14 mouse cellular contexts compared by ENCODE assay signal in the genomic region with DNA sequence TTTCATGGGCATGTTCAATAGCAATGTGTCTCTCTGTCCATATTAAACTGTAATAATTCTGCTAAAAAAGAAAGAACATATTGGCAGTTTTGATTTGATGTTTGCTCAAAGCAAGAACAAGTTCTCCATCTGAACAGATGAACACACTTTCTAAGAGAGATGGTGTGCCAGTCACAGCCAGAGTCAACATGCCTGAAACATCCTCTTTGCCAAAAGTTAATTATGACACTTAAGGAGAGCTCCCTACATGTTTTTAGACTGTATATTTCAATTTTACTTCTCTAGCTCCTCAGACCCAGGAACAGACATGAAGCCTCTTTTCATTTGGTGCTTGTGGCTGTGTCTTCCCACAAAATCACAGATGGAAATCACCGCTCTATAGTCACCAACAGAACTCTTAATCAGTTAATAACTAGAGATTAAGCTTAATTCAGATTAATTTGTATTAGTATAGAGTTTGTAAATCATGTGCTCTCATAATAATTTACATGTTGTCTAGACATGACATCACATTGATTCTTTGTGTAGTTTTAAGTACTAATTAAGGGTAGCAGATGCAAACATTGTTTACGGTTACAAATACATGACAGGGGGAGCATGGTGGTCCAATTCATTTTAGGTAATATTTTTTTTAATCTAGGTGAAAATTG.
"Had no signal": no experiment of that assay in that cellular context is flagged by ENCODE, and none has a peak within 500 bp of the region (broad histone marks: within the 10 kb centered on the region; RNA-seq: fewer than 3 reads in every experiment).

No protein-coding gene starts in this region.

- H3K9ac ChIP-seq: liver, embryonic 14.5 days; liver, postnatal 0 days; lung, embryonic 14.5 days; midbrain, embryonic 13.5 days had no signal

- H3K4me3 ChIP-seq: layer of hippocampus, adult 2 months; megakaryocyte, embryonic 14.5 days; midbrain, embryonic 10.5 days; midbrain, embryonic 13.5 days had no signal

- DNase-seq: kidney, adult 2 months; kidney, postnatal 25 days; layer of hippocampus, adult 9-11 months; liver, postnatal 0 days; lung, embryonic 14.5 days; thymus, adult 18-20 months; thymus, postnatal 36 days had no signal

- H3K27me3 ChIP-seq: megakaryocyte, embryonic 14.5 days; midbrain, embryonic 13.5 days had no signal

- H3K9me3 ChIP-seq: megakaryocyte, embryonic 14.5 days; midbrain, embryonic 10.5 days; midbrain, embryonic 13.5 days had no signal

- H3K27ac ChIP-seq: kidney, postnatal 0 days; layer of hippocampus, adult 2 months; liver, embryonic 14.5 days; midbrain, embryonic 10.5 days; midbrain, embryonic 13.5 days had no signal

- H3K4me2 ChIP-seq: lung, embryonic 14.5 days; midbrain, embryonic 13.5 days had no signal

- H3K4me1 ChIP-seq: megakaryocyte, embryonic 14.5 days had no signal

- ATAC-seq: liver, postnatal 0 days; lung, postnatal 0 days; midbrain, embryonic 13.5 days had no signal

- H3K36me3 ChIP-seq: midbrain, embryonic 10.5 days; midbrain, embryonic 13.5 days had no signal
